Mouse (Mus musculus): ENCODE results near the gene Ppm1b. TPM values are rescaled to one million over a fixed set of nuclear protein-coding genes. Genes with fewer than 3 reads are reported as not detected.

The Ppm1b gene
- total RNA-seq, 2 experiments from 2014 or later: 148 to 174 TPM

DNA sequence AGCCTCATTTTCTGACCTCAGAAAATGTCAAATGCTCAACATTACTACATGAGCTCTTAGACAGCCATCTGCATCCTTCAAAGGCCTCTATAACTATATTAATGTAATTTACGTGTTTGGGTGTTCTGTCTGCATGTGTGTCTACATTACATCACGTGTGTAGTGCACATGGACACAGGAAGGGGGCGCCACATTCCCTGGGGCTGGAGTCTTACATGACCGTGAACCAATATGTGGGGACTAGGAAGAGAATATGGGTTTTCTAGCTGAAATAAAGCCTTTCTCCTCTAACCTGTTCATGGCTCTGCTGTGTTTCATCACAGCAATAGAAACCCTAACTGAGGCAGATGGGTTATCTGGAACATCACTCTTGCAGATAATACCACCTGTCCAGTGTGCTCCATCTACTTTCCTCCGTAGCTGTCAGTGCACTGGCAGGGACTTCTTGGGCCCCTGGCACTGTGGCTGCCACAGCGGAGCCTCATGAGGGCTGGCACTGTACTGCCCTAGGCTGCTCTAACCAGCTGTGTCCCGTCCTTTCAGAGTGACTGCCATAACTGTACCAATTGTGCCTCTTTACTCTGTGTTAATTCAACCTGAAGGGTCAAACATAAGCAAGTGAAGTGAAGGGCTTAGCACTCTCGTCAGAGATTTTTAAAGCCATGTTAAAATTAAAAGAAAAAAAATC is 114.7 kb downstream of the Ppm1b start:
- DNase-seq: no peak

DNA sequence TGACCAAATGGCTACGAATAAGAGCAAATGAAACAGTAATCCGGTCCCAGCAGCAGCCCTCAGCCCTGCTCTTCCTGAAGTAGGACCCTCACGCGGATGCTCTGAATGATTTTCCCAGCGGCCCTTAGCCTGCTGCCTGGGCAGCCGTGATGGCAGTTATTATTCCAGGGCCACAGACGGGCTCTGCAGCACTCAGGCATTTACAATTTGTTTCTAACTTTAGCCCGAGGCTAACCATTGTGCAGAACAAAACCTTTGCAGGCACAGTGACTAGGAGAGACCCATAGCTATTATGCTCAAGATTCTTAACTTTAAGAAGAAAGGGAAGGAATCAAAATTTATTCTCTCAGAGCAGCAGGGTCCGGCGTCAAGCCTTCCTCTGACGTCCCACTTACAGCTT is 115.8 kb downstream of the Ppm1b start:
- DNase-seq: no peak

DNA sequence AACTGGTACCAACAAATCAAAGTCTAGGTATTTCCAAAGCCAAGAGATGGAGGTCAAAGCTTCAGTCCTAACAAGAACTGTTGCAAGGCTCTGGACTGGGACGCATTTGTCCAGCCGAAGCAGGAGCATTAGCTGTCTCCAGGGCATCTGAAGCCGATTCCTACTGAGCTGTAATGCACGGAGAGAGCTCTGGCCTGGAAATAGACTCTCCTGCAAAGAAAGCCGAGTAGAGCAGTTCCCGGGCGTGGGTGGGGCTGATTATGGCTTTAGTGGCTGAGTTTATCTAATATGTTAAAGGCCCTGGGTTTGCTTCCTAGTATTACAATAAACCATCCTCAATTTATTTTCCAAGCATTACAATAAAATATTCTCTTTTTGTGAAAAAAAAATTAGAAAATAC is 116.7 kb downstream of the Ppm1b start:
- no peak for DNase-seq

Other genes with a start within 250 kb of the Ppm1b start
- gene Lrpprc, start 166.0 kb upstream of the Ppm1b start, total RNA-seq (2021): 10 to 100 TPM; 59.2 to 71.3 TPM
- gene Slc3a1, start 71.6 kb downstream of the Ppm1b start, total RNA-seq (2021): under 1 TPM in 1 of 2 experiments, not detected in 1; 0.16 TPM
- gene Prepl, start 133.5 kb downstream of the Ppm1b start, total RNA-seq (2021): 10 to 100 TPM; 35.7 to 38.1 TPM
- gene Camkmt, start 133.8 kb downstream of the Ppm1b start, total RNA-seq (2021): 1 to 10 TPM; 1.3 to 1.4 TPM

Data from gastrocnemius, postnatal 25 days (tissue).